Mouse (Mus musculus): ENCODE measurements around the gene Gm10775. TPM values are rescaled to one million over a fixed set of nuclear protein-coding genes. Genes with fewer than 3 reads are reported as not detected.

The Gm10775 gene
- total RNA-seq (2015): not detected in 2 replicates
- total RNA-seq (2017): not detected in 2 replicates

GRCm38 (mm10) chr13:65259239-65259638 is at the start of gene Gm10775:
Gm10775 (plus strand) TSS chr13:65259539.
- no peak for ATAC-seq (ENCODE audit: poor library complexity, severe bottlenecking)

- peak; percentile 72 for ATAC-seq (ENCODE audit: poor library complexity, severe bottlenecking)
Measured at GRCm38 (mm10) chr13:65225945-65226344, 33.4 kb upstream of the Gm10775 start.

- peak; percentile 62 for ATAC-seq (ENCODE audit: poor library complexity, severe bottlenecking)
Measured at GRCm38 (mm10) chr13:65226657-65227056, 32.7 kb upstream of the Gm10775 start.

GRCm38 (mm10) chr13:65237211-65237610 is 22.1 kb upstream of the Gm10775 start:
- no peak for ATAC-seq (ENCODE audit: poor library complexity, severe bottlenecking)

GRCm38 (mm10) chr13:65240509-65241098 is 18.7 kb upstream of the Gm10775 start:
- peak; percentile 69 for ATAC-seq (ENCODE audit: poor library complexity, severe bottlenecking)

GRCm38 (mm10) chr13:65241099-65241626 is 18.2 kb upstream of the Gm10775 start:
- ATAC-seq (ENCODE audit: poor library complexity, severe bottlenecking): peak; percentile 61

GRCm38 (mm10) chr13:65241627-65242318 is 17.6 kb upstream of the Gm10775 start:
- ATAC-seq (ENCODE audit: poor library complexity, severe bottlenecking): peak; percentile 20

- ATAC-seq (ENCODE audit: poor library complexity, severe bottlenecking): no peak
Measured at GRCm38 (mm10) chr13:65242319-65242787, 17.0 kb upstream of the Gm10775 start.

GRCm38 (mm10) chr13:65243273-65243672 is 16.1 kb upstream of the Gm10775 start:
- ATAC-seq (ENCODE audit: poor library complexity, severe bottlenecking): 0 out of 2 replicates have a peak, but pooled peaks have one; percentile 7

- no peak for ATAC-seq (ENCODE audit: poor library complexity, severe bottlenecking)
Measured at GRCm38 (mm10) chr13:65258175-65258954, 974 bp upstream of the Gm10775 start.

- no peak for ATAC-seq (ENCODE audit: poor library complexity, severe bottlenecking)
Measured at GRCm38 (mm10) chr13:65262086-65262485, 2.7 kb downstream of the Gm10775 start.

GRCm38 (mm10) chr13:65277994-65278382 is 18.6 kb downstream of the Gm10775 start:
- peak; percentile 5 for ATAC-seq (ENCODE audit: poor library complexity, severe bottlenecking)

GRCm38 (mm10) chr13:65278383-65279341 is 19.3 kb downstream of the Gm10775 start, which contains the start of gene Zfp369:
Zfp369 (plus strand) TSS chr13:65278814.
- peak; percentile 95 for ATAC-seq (ENCODE audit: poor library complexity, severe bottlenecking)

GRCm38 (mm10) chr13:65286771-65287170 is 27.4 kb downstream of the Gm10775 start:
- peak; percentile 69 for ATAC-seq (ENCODE audit: poor library complexity, severe bottlenecking)

GRCm38 (mm10) chr13:65296354-65296753 is 37.0 kb downstream of the Gm10775 start:
- no peak for ATAC-seq (ENCODE audit: poor library complexity, severe bottlenecking)

Other genes starting within 250 kb of the Gm10775 start
- gene Spata31d1c, start 226.5 kb upstream of the Gm10775 start, total RNA-seq (2015): not detected in 2 replicates
- not detected in 2 replicates for gene Spata31d1c, start 226.5 kb upstream of the Gm10775 start, total RNA-seq (2017)
- gene Prss47, start 206.8 kb upstream of the Gm10775 start, total RNA-seq (2015): 0.58 TPM in 1 of 2 replicates, not detected in the other
- not detected in 2 replicates for gene Prss47, start 206.8 kb upstream of the Gm10775 start, total RNA-seq (2017)
- gene Mfsd14b, start 146.6 kb upstream of the Gm10775 start, total RNA-seq (2015): 168 and 183 TPM in 2 replicates
- gene Mfsd14b, start 146.6 kb upstream of the Gm10775 start, total RNA-seq (2017): 179 and 207 TPM in 2 replicates
- gene Olfr465-ps1, start 121.5 kb upstream of the Gm10775 start, total RNA-seq (2015): not detected in 2 replicates
- gene Olfr465-ps1, start 121.5 kb upstream of the Gm10775 start, total RNA-seq (2017): not detected in 2 replicates
- not detected in 2 replicates for gene Olfr466, start 109.3 kb upstream of the Gm10775 start, total RNA-seq (2015)
- gene Olfr466, start 109.3 kb upstream of the Gm10775 start, total RNA-seq (2017): not detected in 2 replicates
- not detected in 2 replicates for gene Nlrp4f, start 53.6 kb upstream of the Gm10775 start, total RNA-seq (2015)
- not detected in 2 replicates for gene Nlrp4f, start 53.6 kb upstream of the Gm10775 start, total RNA-seq (2017)
- 14.7 and 20.3 TPM in 2 replicates for gene Zfp369, start 19.3 kb downstream of the Gm10775 start, total RNA-seq (2015)
- gene Zfp369, start 19.3 kb downstream of the Gm10775 start, total RNA-seq (2017): 24.2 and 26.3 TPM in 2 replicates

Data from megakaryocyte, adult 5-6 weeks (primary cell).